Mouse (Mus musculus): Measurements from ENCODE around the gene Tmem260. TPM values are rescaled to one million over a fixed set of nuclear protein-coding genes. Genes with fewer than 3 reads are reported as not detected.
"Not testable (repeated sequence)": the region's sequence is repeated elsewhere in the genome, so short reads cannot be mapped to it uniquely, and the experiment has no call there.

Gene Tmem260
- polyA plus RNA-seq, 1 experiment from 2014 or later: 12.5 TPM

DNA sequence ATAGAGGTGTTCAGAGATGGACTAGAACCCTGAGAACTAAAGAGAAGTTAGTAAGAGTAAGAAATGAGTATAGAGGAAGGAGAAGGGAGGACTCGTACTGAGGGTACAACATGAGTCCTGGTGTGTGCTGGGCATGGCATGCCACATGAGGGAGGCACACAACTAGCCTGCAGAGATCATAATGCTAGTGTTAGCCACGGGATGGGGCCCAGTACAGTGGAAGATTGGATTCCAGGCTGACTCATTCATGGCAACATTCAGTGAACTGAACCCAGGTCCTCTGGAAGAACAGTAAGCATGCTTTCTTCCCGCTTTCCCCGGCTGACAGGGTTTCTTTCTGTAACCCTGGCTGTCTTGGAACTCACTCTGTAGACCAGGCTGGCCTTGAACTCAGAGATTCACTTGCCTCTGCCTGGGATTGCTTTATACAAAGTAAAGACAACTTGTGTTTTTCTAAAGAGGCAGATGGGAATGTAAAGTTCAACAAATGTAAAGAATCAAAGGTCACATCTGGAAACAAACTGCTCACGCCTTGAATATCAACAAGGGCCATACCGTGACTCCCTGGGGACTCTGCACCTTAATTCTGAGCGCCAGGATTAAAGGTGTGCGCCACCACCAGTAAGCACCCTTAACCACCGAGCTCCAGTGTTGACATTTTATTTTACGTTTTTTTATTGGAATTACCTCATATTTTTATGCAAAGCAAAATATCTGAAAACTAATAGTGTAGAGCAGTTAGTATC, 25.0 kb downstream of the Tmem260 start:
- no peaks in the 10 kb centered on the region for H3K27me3 ChIP-seq (ENCODE audit: control insufficient read depth, insufficient read depth, low read length)
- no peak overlapping the region for H3K4me3 ChIP-seq (ENCODE audit: low read length)
- no peak overlapping the region for H3K27ac ChIP-seq (ENCODE audit: low read length)
- H3K4me2 ChIP-seq (ENCODE audit: low read depth, low read length): no peak overlapping the region
- H3K4me1 ChIP-seq (ENCODE audit: control insufficient read depth, insufficient read depth, low read length): no peaks in the 10 kb centered on the region; the same call in 1 of the 2 replicates
- no peak overlapping the region for H3K9ac ChIP-seq (ENCODE audit: low read length)
- WGBS: 90% methylated on average over 10 of the region's 10 CpGs
- H3K36me3 ChIP-seq (ENCODE audit: control insufficient read depth, insufficient read depth): no peaks in the 10 kb centered on the region
- H3K9me3 ChIP-seq (replicated peaks; ENCODE audit: control insufficient read depth, low read length): no peaks in the 10 kb centered on the region
- no peak for ATAC-seq (replicated peaks; ENCODE audit: extremely low read depth, insufficient read depth, low FRiP score)

DNA sequence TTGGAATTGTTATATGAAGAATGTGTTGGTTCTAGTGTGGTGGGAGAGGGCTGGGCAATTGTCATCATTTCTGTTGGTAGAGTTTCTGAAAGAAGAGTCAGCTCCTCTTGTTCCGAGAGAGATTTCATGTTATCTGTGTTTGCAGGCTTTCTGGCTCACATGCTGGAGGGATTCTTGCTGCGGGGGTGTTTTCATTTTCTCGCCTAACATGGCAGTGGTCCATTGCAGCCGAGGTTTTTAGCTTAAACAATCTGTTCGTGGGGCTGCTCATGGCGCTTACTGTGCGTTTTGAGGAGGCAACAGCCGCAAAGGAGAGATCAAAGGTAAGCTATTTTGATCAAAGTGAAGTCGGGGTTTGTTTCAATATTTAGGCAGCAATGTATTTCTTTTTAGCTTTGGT, 26.3 kb downstream of the Tmem260 start:
- H3K4me3 ChIP-seq (ENCODE audit: low read length): no peak overlapping the region
- H3K4me1 ChIP-seq (ENCODE audit: control insufficient read depth, insufficient read depth, low read length): no peaks in the 10 kb centered on the region; the same call in 1 of the 2 replicates
- no peak overlapping the region for H3K9ac ChIP-seq (ENCODE audit: low read length)
- no peak for ATAC-seq (replicated peaks; ENCODE audit: extremely low read depth, insufficient read depth, low FRiP score)
- no peaks in the 10 kb centered on the region for H3K9me3 ChIP-seq (replicated peaks; ENCODE audit: control insufficient read depth, low read length)
- no peak overlapping the region for H3K4me2 ChIP-seq (ENCODE audit: low read depth, low read length)
- WGBS: 52% methylated on average over 9 of the region's 9 CpGs
- no peaks in the 10 kb centered on the region for H3K36me3 ChIP-seq (ENCODE audit: control insufficient read depth, insufficient read depth)
- H3K27ac ChIP-seq (ENCODE audit: low read length): no peak overlapping the region
- no peaks in the 10 kb centered on the region for H3K27me3 ChIP-seq (ENCODE audit: control insufficient read depth, insufficient read depth, low read length)

DNA sequence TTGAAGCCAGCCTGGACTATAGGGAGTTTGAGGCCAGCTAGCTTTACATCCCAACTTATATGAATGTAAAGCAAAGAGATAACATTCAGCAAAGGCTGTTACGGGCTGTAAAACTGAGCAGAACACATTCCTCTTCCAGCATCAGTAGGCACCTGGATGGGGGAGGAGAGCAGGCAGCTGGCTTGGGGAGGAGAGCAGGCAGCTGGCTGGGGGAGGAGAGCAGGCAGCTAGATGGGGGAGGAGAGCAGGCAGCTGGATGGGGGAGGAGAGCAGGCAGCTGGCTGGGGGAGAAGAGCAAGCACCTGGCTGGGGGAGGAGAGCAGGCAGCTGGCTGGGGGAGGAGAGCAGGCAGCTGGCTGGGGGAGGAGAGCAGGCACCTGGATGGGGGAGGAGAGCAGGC, 29.4 kb downstream of the Tmem260 start:
- Histone ChIP-seq H3K27me3 (ENCODE audit: control insufficient read depth, insufficient read depth, low read length) (no peaks in the 10 kb centered on the region), H3K36me3 (ENCODE audit: control insufficient read depth, insufficient read depth) (peaks cover 7% of the 10 kb centered on the region), H3K27ac (ENCODE audit: low read length) (no peak overlapping the region), H3K9ac (ENCODE audit: low read length) (no peak overlapping the region), H3K4me1 (ENCODE audit: control insufficient read depth, insufficient read depth, low read length) (no peaks in the 10 kb centered on the region; the same call in 1 of the 2 replicates), H3K9me3 (replicated peaks; ENCODE audit: control insufficient read depth, low read length) (no peaks in the 10 kb centered on the region), H3K4me2 (ENCODE audit: low read depth, low read length) (no peak overlapping the region), H3K4me3 (ENCODE audit: low read length) (no peak overlapping the region)
- ATAC-seq (replicated peaks; ENCODE audit: extremely low read depth, insufficient read depth, low FRiP score): no peak
- 65% methylated on average over 1 of the region's 1 CpGs for WGBS

DNA sequence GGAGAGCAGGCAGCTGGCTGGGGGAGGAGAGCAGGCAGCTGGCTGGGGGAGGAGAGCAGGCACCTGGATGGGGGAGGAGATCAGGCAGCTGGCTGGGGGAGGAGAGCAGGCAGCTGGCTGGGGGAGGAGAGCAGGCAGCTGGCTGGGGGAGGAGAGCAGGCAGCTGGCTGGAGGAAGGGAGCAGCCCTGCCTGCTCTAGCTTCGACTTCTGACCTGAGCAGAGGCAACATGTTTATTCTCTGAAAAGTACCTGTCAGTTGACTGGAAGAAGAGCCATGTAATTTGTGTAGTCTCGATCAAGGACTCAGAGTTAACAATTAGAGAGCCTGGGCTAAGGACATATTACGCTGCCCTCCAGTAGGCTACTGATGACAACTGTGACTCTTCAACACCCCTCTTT, 29.9 kb downstream of the Tmem260 start:
- not testable (repeated sequence) for H3K4me2 ChIP-seq (ENCODE audit: low read depth, low read length); H3K4me1 ChIP-seq (ENCODE audit: control insufficient read depth, insufficient read depth, low read length); H3K36me3 ChIP-seq (ENCODE audit: control insufficient read depth, insufficient read depth); H3K27me3 ChIP-seq (ENCODE audit: control insufficient read depth, insufficient read depth, low read length); ATAC-seq (replicated peaks; ENCODE audit: extremely low read depth, insufficient read depth, low FRiP score); H3K9ac ChIP-seq (ENCODE audit: low read length); H3K9me3 ChIP-seq (replicated peaks; ENCODE audit: control insufficient read depth, low read length); H3K4me3 ChIP-seq (ENCODE audit: low read length); H3K27ac ChIP-seq (ENCODE audit: low read length)
- 62% methylated on average over 3 of the region's 3 CpGs for WGBS

DNA sequence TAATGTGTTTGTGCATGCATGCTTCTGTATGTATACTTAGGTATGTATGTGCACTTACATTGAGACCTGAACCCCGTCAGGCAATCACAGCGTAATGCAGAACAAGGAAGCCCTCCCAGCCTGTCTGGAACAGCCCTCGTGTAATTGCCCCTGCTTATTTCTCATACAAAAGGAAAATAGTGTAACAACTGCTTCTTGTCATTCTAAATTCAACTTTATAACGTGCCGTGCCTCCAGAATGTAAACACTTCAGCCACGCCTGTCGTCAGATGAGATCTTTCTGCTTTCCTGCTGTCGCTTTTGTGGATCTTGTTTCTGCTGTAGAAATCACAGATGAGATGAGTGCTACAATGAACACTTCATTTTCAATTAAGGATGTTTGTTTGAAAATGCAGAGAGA, 30.4 kb downstream of the Tmem260 start:
- Histone ChIP-seq H3K4me1 (ENCODE audit: control insufficient read depth, insufficient read depth, low read length) (no peaks in the 10 kb centered on the region; the same call in 1 of the 2 replicates), H3K36me3 (ENCODE audit: control insufficient read depth, insufficient read depth) (peaks cover 7% of the 10 kb centered on the region), H3K4me2 (ENCODE audit: low read depth, low read length) (no peak overlapping the region), H3K9me3 (replicated peaks; ENCODE audit: control insufficient read depth, low read length) (no peaks in the 10 kb centered on the region), H3K4me3 (ENCODE audit: low read length) (no peak overlapping the region), H3K27me3 (ENCODE audit: control insufficient read depth, insufficient read depth, low read length) (no peaks in the 10 kb centered on the region), H3K27ac (ENCODE audit: low read length) (no peak overlapping the region), H3K9ac (ENCODE audit: low read length) (no peak overlapping the region)
- no peak for ATAC-seq (replicated peaks; ENCODE audit: extremely low read depth, insufficient read depth, low FRiP score)
- WGBS: 65% methylated on average over 8 of the region's 8 CpGs

DNA sequence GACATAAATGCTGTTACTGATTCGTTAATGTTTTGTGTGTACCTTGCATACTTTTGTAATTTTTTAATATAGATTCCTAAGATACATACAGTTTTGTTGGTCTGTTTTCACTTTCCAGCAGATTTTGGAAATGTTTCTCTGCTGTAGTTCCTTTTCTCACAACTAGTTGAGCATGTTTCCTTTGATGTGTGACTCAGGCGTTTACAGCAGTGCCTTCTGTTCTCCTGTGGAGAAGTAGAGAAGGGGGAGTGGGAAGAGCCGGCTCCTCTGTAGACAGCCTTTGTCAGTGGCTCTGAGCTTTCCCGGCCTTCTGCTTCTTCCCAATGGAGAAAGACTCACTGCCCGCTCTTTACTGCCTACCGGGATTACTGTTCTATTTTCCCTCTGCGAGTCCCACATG, 35.7 kb downstream of the Tmem260 start:
- Histone ChIP-seq H3K4me3 (ENCODE audit: low read length) (no peak overlapping the region), H3K9ac (ENCODE audit: low read length) (no peak overlapping the region), H3K4me1 (ENCODE audit: control insufficient read depth, insufficient read depth, low read length) (no peaks in the 10 kb centered on the region), H3K36me3 (ENCODE audit: control insufficient read depth, insufficient read depth) (peaks cover 8% of the 10 kb centered on the region), H3K27ac (ENCODE audit: low read length) (no peak overlapping the region), H3K4me2 (ENCODE audit: low read depth, low read length) (no peak overlapping the region), H3K27me3 (ENCODE audit: control insufficient read depth, insufficient read depth, low read length) (no peaks in the 10 kb centered on the region), H3K9me3 (replicated peaks; ENCODE audit: control insufficient read depth, low read length) (no peaks in the 10 kb centered on the region)
- no peak for ATAC-seq (replicated peaks; ENCODE audit: extremely low read depth, insufficient read depth, low FRiP score)
- WGBS: 63% methylated on average over 7 of the region's 7 CpGs

DNA sequence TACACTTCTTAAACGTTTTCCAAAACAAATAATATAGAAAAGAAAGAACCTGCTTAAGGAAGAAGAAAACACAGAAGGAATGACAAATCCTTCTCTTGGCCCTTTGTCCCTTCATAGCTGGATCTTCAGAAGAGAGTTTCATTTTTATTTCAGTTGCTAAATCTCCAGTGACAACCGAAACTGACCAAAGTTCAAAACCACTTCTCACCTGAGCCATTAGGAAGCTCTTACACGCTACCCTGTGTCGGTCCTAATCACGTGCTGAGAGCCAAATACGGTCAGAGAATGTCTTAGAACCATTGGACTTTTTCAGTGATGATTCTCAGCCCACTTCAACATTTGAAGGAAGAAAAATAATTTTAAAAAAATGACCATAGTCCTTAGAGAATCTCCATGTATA, 36.8 kb downstream of the Tmem260 start:
- Histone ChIP-seq H3K4me2 (ENCODE audit: low read depth, low read length) (no peak overlapping the region), H3K27ac (ENCODE audit: low read length) (no peak overlapping the region), H3K4me1 (ENCODE audit: control insufficient read depth, insufficient read depth, low read length) (no peaks in the 10 kb centered on the region), H3K27me3 (ENCODE audit: control insufficient read depth, insufficient read depth, low read length) (no peaks in the 10 kb centered on the region), H3K9ac (ENCODE audit: low read length) (no peak overlapping the region), H3K4me3 (ENCODE audit: low read length) (no peak overlapping the region), H3K9me3 (replicated peaks; ENCODE audit: control insufficient read depth, low read length) (no peaks in the 10 kb centered on the region), H3K36me3 (ENCODE audit: control insufficient read depth, insufficient read depth) (peaks cover 13% of the 10 kb centered on the region)
- ATAC-seq (replicated peaks; ENCODE audit: extremely low read depth, insufficient read depth, low FRiP score): no peak
- WGBS: 90% methylated on average over 6 of the region's 6 CpGs

DNA sequence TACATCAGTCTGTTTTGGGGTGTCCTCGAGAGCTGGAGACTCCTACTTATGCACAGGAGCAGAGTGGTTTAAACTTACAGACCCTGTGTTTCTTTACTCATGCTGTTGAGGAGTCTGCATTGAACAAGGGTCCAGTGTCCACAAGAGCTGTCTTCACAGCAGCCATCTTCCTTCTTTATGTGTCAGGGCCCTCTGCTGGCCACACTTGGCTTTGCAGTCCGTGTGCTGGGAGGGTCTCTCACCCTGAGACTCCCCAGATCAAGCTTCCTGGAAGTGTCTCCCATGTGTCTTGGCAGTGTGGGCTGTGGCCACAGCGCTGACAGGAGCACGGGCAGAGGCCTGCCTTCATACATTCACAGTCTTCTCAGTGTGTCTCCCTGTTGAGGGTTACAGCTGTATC, 48.0 kb downstream of the Tmem260 start:
- WGBS: 15% methylated on average over 4 of the region's 4 CpGs

DNA sequence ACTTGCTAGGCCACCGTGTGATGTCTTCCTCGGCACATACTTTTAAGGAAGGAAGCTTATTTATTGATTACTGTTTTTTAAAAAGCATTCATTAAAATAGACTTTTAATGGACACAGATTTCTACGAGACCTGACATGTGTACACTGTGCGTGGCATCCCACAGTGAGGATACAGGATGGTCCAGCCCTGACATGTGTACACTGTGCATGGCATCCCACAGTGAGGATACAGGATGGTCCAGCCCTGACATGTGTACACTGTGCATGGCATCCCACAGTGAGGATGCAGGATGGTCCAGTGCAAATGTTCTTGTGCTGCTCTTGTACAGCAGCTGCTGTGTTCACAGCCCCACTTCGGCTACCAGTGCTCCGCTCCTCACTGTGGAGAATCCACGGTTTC, 56.6 kb downstream of the Tmem260 start:
- Histone ChIP-seq H3K4me2 (ENCODE audit: low read depth, low read length) (no peak overlapping the region), H3K4me3 (ENCODE audit: low read length) (no peak overlapping the region), H3K27ac (ENCODE audit: low read length) (no peak overlapping the region), H3K9ac (ENCODE audit: low read length) (no peak overlapping the region), H3K27me3 (ENCODE audit: control insufficient read depth, insufficient read depth, low read length) (no peaks in the 10 kb centered on the region), H3K4me1 (ENCODE audit: control insufficient read depth, insufficient read depth, low read length) (no peaks in the 10 kb centered on the region), H3K36me3 (ENCODE audit: control insufficient read depth, insufficient read depth) (peaks cover 11% of the 10 kb centered on the region; the same call in 1 of the 2 replicates), H3K9me3 (replicated peaks; ENCODE audit: control insufficient read depth, low read length) (no peaks in the 10 kb centered on the region)
- 87% methylated on average over 7 of the region's 7 CpGs for WGBS
- ATAC-seq (replicated peaks; ENCODE audit: extremely low read depth, insufficient read depth, low FRiP score): no peak

More for the DNA sequence above, 48.0 kb downstream of the Tmem260 start:
- H3K4me3 ChIP-seq (ENCODE audit: low read length): no peak overlapping the region
- H3K4me2 ChIP-seq (ENCODE audit: low read depth, low read length): no peak overlapping the region
- H3K27me3 ChIP-seq (ENCODE audit: control insufficient read depth, insufficient read depth, low read length): no peaks in the 10 kb centered on the region
- H3K36me3 ChIP-seq (ENCODE audit: control insufficient read depth, insufficient read depth): peaks cover 15% of the 10 kb centered on the region
- H3K9me3 ChIP-seq (replicated peaks; ENCODE audit: control insufficient read depth, low read length): no peaks in the 10 kb centered on the region
- ATAC-seq (replicated peaks; ENCODE audit: extremely low read depth, insufficient read depth, low FRiP score): no peak
- H3K27ac ChIP-seq (ENCODE audit: low read length): no peak overlapping the region
- H3K4me1 ChIP-seq (ENCODE audit: control insufficient read depth, insufficient read depth, low read length): no peaks in the 10 kb centered on the region
- no peak overlapping the region for H3K9ac ChIP-seq (ENCODE audit: low read length)

Data from heart, embryonic 16.5 days (tissue).